Mouse (Mus musculus) MEL (cell line): ENCODE measurements around the gene Sptssa. TPM values are rescaled to one million over a fixed set of nuclear protein-coding genes. Genes with fewer than 3 reads are reported as not detected.

Experiments
- DNase-seq: peaks from one replicate; pipeline ENCODE4 v3.0.0; 2011; ENCODE audit warnings: low read depth, low spot score
- H3K27ac ChIP-seq: 2 replicates; pipeline ENCODE4 v1.5.1; 2012; ENCODE audit warnings: low read depth, mild to moderate bottlenecking, control low read depth, low read length, moderate library complexity; ENCODE audit not compliant: control insufficient read depth
- H3K27me3 ChIP-seq, 2 experiments: fragments of 150-350 bp in 1 of 2; sonication (generic) in 1 of 2; 2 replicates each; pipeline ENCODE4 v1.6.1; 2012; ENCODE audit warnings: low read length in 2 of 2, mild to moderate bottlenecking in 2 of 2, improper control_type of control experiment in 1 of 2, moderate library complexity in 1 of 2; ENCODE audit not compliant: insufficient read depth in 2 of 2, control insufficient read depth in 1 of 2
- H3K36me3 ChIP-seq, 2 experiments: 2 replicates each; pipeline ENCODE4 v1.6.1; 2012 to 2014; ENCODE audit warnings: low read length in 2 of 2, improper control_type of control experiment in 1 of 2, inconsistent platforms in 1 of 2, mild to moderate bottlenecking in 1 of 2; ENCODE audit not compliant: insufficient read depth in 2 of 2, control insufficient read depth in 1 of 2
- H3K4me1 ChIP-seq, 2 experiments: fragments of 150-350 bp in 1 of 2; sonication (generic) in 1 of 2; 2 replicates each; pipeline ENCODE4 v1.6.1; 2012; ENCODE audit warnings: low read length in 2 of 2, improper control_type of control experiment in 1 of 2, mild to moderate bottlenecking in 1 of 2; ENCODE audit not compliant: insufficient read depth in 2 of 2, control insufficient read depth in 1 of 2
- H3K4me3 ChIP-seq, 2 experiments: fragments of 150-350 bp in 1 of 2; sonication (generic) in 1 of 2; 2 replicates each; pipeline ENCODE4 v1.5.1; 2012; ENCODE audit warnings: low read depth in 2 of 2, low read length in 2 of 2, mild to moderate bottlenecking in 2 of 2, moderate library complexity in 2 of 2, control low read depth in 1 of 2, improper control_type of control experiment in 1 of 2; ENCODE audit not compliant: control insufficient read depth in 1 of 2, insufficient read depth in 1 of 2
- H3K79me2 ChIP-seq: 2 replicates; pipeline ENCODE4 v1.6.1; 2012; ENCODE audit warnings: mild to moderate bottlenecking, low read length, moderate library complexity; ENCODE audit not compliant: control insufficient read depth, poor library complexity, insufficient read depth
- H3K9ac ChIP-seq: 2 replicates; pipeline ENCODE4 v1.6.1; 2012; ENCODE audit warnings: low read depth, mild to moderate bottlenecking, control low read depth, low read length, moderate library complexity; ENCODE audit not compliant: control insufficient read depth, poor library complexity, severe bottlenecking
- H3K9me3 ChIP-seq: fragments of 150-350 bp; sonication (generic); replicated peaks from 2 replicates; pipeline ENCODE4 v1.6.1; 2012; ENCODE audit warnings: mild to moderate bottlenecking, low read length, improper control_type of control experiment, moderate library complexity; ENCODE audit not compliant: insufficient read depth
- BHLHE40 ChIP-seq: IDR thresholded peaks from 2 replicates; pipeline ENCODE4 v1.6.1; 2012; ENCODE audit warnings: low read depth, mild to moderate bottlenecking, inconsistent platforms, low read length, improper control_type of control experiment, borderline replicate concordance
- ELF1 ChIP-seq: IDR thresholded peaks from 2 replicates; pipeline ENCODE4 v1.6.1; 2014; ENCODE audit warnings: low read depth, mild to moderate bottlenecking, inconsistent platforms, low read length, improper control_type of control experiment, moderate library complexity
- EP300 ChIP-seq, 2 experiments: IDR thresholded peaks; 2 replicates each; pipeline ENCODE4 v1.6.1; 2011; ENCODE audit warnings: improper control_type of control experiment in 2 of 2, low read length in 2 of 2, low read depth in 1 of 2, mild to moderate bottlenecking in 1 of 2
- GATA1 ChIP-seq: IDR thresholded peaks from 2 replicates; pipeline ENCODE4 v1.6.1; 2011; ENCODE audit warnings: low read depth, low read length, improper control_type of control experiment
- KAT2A ChIP-seq: conservative IDR thresholded peaks from 2 replicates; pipeline ENCODE4 v1.6.1; 2012; ENCODE audit warnings: low read depth, low read length, improper control_type of control experiment, inconsistent platforms
- MYB ChIP-seq: IDR thresholded peaks from 2 replicates; pipeline ENCODE4 v1.6.1; 2011; ENCODE audit warnings: mild to moderate bottlenecking, low read depth, low read length, improper control_type of control experiment
- POLR2A ChIP-seq, 2 experiments: IDR thresholded peaks; 2 replicates each; pipeline ENCODE4 v1.6.1; 2011 to 2012; ENCODE audit warnings: low read length in 2 of 2, mild to moderate bottlenecking in 2 of 2, control low read depth in 1 of 2, improper control_type of control experiment in 1 of 2, low read depth in 1 of 2, moderate library complexity in 1 of 2; ENCODE audit not compliant: control insufficient read depth in 1 of 2, insufficient read depth in 1 of 2, poor library complexity in 1 of 2
- POLR2AphosphoS2 ChIP-seq: IDR thresholded peaks from 2 replicates; pipeline ENCODE4 v1.6.1; 2011; ENCODE audit warnings: low read length, improper control_type of control experiment
- RAD21 ChIP-seq: IDR thresholded peaks from 2 replicates; pipeline ENCODE4 v1.6.1; 2011; ENCODE audit warnings: mild to moderate bottlenecking, low read depth, low read length, improper control_type of control experiment
- RCOR1 ChIP-seq: IDR thresholded peaks from 2 replicates; pipeline ENCODE4 v1.6.1; 2012; ENCODE audit warnings: low read depth, mild to moderate bottlenecking, inconsistent platforms, low read length, improper control_type of control experiment
- TAL1 ChIP-seq: IDR thresholded peaks from 2 replicates; pipeline ENCODE4 v1.6.1; 2012; ENCODE audit warnings: mild to moderate bottlenecking, inconsistent platforms, low read length, moderate library complexity, mixed read lengths
- TBP ChIP-seq: IDR thresholded peaks from 2 replicates; pipeline ENCODE4 v1.8.0; 2011; ENCODE audit warnings: low read depth, low read length, improper control_type of control experiment
- TCF12 ChIP-seq: IDR thresholded peaks from 2 replicates; pipeline ENCODE4 v1.6.1; 2014; ENCODE audit warnings: low read depth, mild to moderate bottlenecking, inconsistent platforms, low read length, improper control_type of control experiment, moderate library complexity
- USF2 ChIP-seq, 2 experiments: IDR thresholded peaks; 2 replicates each; pipeline ENCODE4 v1.6.1; 2011 to 2012; ENCODE audit warnings: improper control_type of control experiment in 2 of 2, low read length in 2 of 2, borderline replicate concordance in 1 of 2, inconsistent platforms in 1 of 2, low read depth in 1 of 2, mild to moderate bottlenecking in 1 of 2; ENCODE audit not compliant: insufficient read depth in 1 of 2
- ZKSCAN1 ChIP-seq: IDR thresholded peaks from 2 replicates; pipeline ENCODE4 v1.6.1; 2012; ENCODE audit warnings: low read depth, mild to moderate bottlenecking, inconsistent platforms, low read length, improper control_type of control experiment, moderate library complexity
- polyA plus RNA-seq, 2 experiments: library from polyadenylated mRNA; stranded (reverse) in 1 of 2; unstranded in 1 of 2; fragments of >175 nt in 1 of 2; fragments of >200 nt in 1 of 2; gene quantifications; 2 replicates each; pipeline versions ENCODE4 v1.2.1 to v1.2.4; 2012; ENCODE audit warnings: low replicate concordance in 2 of 2, low read depth in 1 of 2; ENCODE audit not compliant: insufficient read length in 2 of 2, insufficient read depth in 1 of 2, missing spikeins in 1 of 2
- total RNA-seq: library from RNA; depleted of rRNA; stranded (reverse); fragments of 300-350 nt; gene quantifications from 2 replicates; pipeline ENCODE4 v1.2.3, GENCODE M21; 2012

The Sptssa gene
- total and polyA plus RNA-seq, 3 experiments: 58.1 to 166 TPM; not detected in 1

DNA sequence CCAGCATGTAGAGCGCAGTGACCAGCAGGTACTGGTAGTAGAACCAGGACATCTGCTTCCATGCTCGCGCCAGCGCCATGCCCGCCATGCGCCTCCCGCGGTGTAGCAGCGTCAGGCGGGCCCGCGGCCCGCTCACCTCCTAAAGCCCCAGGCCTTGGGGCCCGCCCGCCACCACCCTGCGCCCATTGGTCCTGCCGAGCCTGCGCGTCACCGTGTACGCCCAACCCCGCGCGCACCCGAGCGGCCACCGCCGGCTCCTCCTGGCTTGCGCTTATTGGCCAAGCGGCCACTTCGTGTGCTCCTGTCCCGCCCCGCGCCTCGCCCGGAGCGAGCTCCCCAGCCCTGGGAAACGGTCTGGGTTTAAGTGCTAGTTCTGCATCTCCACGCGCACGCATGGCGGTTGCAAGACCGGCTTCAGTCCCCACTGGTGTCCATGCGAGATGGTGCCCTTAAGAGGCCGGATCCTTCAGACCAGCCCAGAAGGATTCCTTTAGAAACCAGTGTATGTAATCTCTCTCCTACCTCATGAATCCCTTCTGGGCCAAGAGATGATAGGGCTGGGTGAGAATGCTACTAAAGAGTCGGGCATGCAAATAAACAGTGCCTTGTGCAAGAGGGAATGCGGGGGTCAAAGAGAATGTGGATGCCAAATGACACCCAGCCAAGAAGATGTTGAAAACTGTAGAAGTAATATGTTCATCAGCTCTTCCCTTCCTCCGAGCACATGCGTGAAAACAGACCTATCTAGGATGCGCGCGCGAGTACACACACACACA lies at the start of gene Sptssa (continued):
- TF ChIP-seq USF2 (IDR thresholded peaks at IDR 0.05; ENCODE audit: borderline replicate concordance in 1 of 2, insufficient read depth in 1 of 2, low read depth in 1 of 2, low read length in 2 of 2): no peak
- no peak for TF ChIP-seq MYB
- peak; percentile 78 for TF ChIP-seq TBP

DNA sequence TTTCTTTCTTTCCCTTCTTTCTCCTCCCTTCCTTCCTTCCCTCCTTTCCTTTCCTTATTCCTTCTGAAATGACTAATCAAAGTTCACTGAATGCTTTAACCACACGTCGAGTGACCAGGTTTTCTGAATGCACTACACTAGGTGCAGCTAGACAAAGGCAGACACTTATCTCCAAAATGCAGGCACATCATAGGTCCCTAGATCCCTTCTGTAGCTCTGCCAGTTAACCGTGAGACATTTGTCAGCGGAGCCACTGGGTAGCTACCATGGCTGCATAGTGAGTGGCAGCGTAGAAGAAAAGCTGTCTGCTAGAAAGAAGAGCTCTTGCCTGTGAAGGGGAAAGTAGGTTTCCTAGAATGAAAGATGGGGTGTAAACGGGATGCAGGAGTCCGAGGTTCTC lies 43.0 kb upstream of the Sptssa start:
- Histone ChIP-seq H3K4me3 (peak overlapping the region; percentile 11 to 31; a peak in 3 of 4 replicates), H3K27me3 (no peaks in the 10 kb centered on the region), H3K9ac (no peak overlapping the region), H3K79me2 (peaks cover 5% of the 10 kb centered on the region), H3K36me3 (peaks cover 0 to 3% of the 10 kb centered on the region in 2 experiments; a peak in 2 of 4 replicates), H3K27ac (no peak overlapping the region), H3K9me3 (no peaks in the 10 kb centered on the region), H3K4me1 (peaks cover 3 to 10% of the 10 kb centered on the region in 2 experiments; a peak in 3 of 4 replicates)
- peak; percentile 75 for DNase-seq
- TF ChIP-seq RCOR1 (0 out of 2 replicates have a peak, but pooled peaks have one; percentile 24), POLR2AphosphoS2 (no peak), BHLHE40 (no peak), EP300 (IDR thresholded peaks at IDR 0.05; ENCODE audit: low read depth in 1 of 2, low read length in 2 of 2) (peak in 1 of 2 experiments; percentile 35; a peak in 2 of 4 replicates), GATA1 (peak; percentile 47; the same call in 1 of the 2 replicates), ELF1 (no peak), TCF12 (peak; percentile 47), TAL1 (peak; percentile 65), RAD21 (no peak)

DNA sequence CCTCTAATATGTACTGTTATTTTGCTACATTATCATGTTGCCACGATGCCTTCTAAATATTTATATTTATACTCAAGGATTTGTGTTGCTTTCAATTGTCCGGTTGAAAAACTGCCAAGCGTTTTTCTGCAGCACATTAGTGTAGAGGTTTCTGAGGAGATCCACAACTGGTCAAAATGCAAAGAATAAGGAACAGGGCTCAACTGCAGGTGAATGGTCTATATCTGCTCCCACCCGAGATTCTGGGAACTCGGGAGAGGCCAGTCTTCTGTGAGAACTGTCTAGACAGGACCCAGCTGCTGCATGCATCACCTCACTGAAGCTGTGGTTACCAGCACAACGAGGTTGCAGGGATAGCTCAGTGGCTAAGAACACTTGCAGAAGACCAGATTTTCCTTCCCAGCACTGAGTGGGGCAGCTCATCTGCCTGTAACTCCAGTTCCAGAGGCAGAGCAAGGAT lies 41.4 kb upstream of the Sptssa start:
- no peak for DNase-seq
- Histone ChIP-seq H3K4me3 (no peak overlapping the region), H3K79me2 (peaks cover 9% of the 10 kb centered on the region), H3K27me3 (no peaks in the 10 kb centered on the region), H3K4me1 (peaks cover 3 to 13% of the 10 kb centered on the region in 2 experiments; a peak in 3 of 4 replicates), H3K36me3 (peaks cover 0 to 9% of the 10 kb centered on the region in 2 experiments; a peak in 2 of 4 replicates), H3K9me3 (no peaks in the 10 kb centered on the region), H3K9ac (peak overlapping the region; percentile 17), H3K27ac (0 out of 2 replicates have a peak overlapping the region, but pooled peaks have one; percentile 3)
- TF ChIP-seq KAT2A (no peak), POLR2A (IDR thresholded peaks at IDR 0.05; ENCODE audit: control insufficient read depth in 1 of 2, insufficient read depth in 1 of 2, low read depth in 1 of 2, low read length in 2 of 2, poor library complexity in 1 of 2) (peak in 1 of 2 experiments; percentile 50; a peak in 1 of 4 replicates), ZKSCAN1 (no peak)
